Mouse (Mus musculus) hindbrain, embryonic 16.5 days (tissue): Measurements from ENCODE around the gene Gm17555. TPM values are rescaled to one million over a fixed set of nuclear protein-coding genes. Genes with fewer than 3 reads are reported as not detected.

Source experiments
- ATAC-seq: fragments of 200-750 bp; cut with Nextera tagmentation; 2 replicates; pipeline ENCODE4 v1.8.0; 2017; ENCODE audit warnings: moderate TSS enrichment, moderate library complexity
- H3K27ac ChIP-seq: fragments of 300-500 bp; sonication (generic); 2 replicates; pipeline ENCODE4 v1.5.1; 2014; ENCODE audit warnings: low read depth, mild to moderate bottlenecking, control low read depth, low read length, moderate library complexity
- H3K27me3 ChIP-seq: fragments of 300-500 bp; sonication (generic); replicated peaks from 2 replicates; pipeline ENCODE4 v1.6.1; 2014; ENCODE audit warnings: low read length; ENCODE audit not compliant: control insufficient read depth, insufficient read depth
- H3K36me3 ChIP-seq: fragments of 300-500 bp; sonication (generic); 2 replicates; pipeline ENCODE4 v1.6.1; 2014; ENCODE audit warnings: mild to moderate bottlenecking, low read length, moderate library complexity, mixed read lengths; ENCODE audit not compliant: control insufficient read depth, insufficient read depth
- H3K4me1 ChIP-seq: fragments of 300-500 bp; sonication (generic); 2 replicates; pipeline ENCODE4 v1.6.1; 2014; ENCODE audit warnings: low read depth, low read length; ENCODE audit not compliant: control insufficient read depth, insufficient read depth
- H3K4me2 ChIP-seq: fragments of 300-500 bp; sonication (generic); 2 replicates; pipeline ENCODE4 v1.6.1; 2014; ENCODE audit warnings: mild to moderate bottlenecking, low read length, control low read depth, moderate library complexity
- H3K4me3 ChIP-seq: fragments of 300-500 bp; sonication (generic); 2 replicates; pipeline ENCODE4 v1.5.1; 2014; ENCODE audit warnings: mild to moderate bottlenecking, low read length, control low read depth, moderate library complexity
- H3K9ac ChIP-seq: fragments of 300-500 bp; sonication (generic); 2 replicates; pipeline ENCODE4 v1.6.1; 2014; ENCODE audit warnings: low read depth, mild to moderate bottlenecking, control low read depth, low read length, moderate library complexity
- H3K9me3 ChIP-seq: fragments of 300-500 bp; sonication (generic); 2 replicates; pipeline ENCODE4 v1.6.1; 2014; ENCODE audit warnings: mild to moderate bottlenecking, low read length, moderate library complexity; ENCODE audit not compliant: control insufficient read depth
- WGBS: fragments of 180-500 bp; shearing (Covaris S2); extraction: QIAGEN DNeasy Blood & Tissue Kit; methylation state at CpG from one replicate; pipeline ENCODE4 v1.1.7; 2014; 5-methylcytosine and 5-hydroxymethylcytosine counted together
- polyA plus RNA-seq: library from polyadenylated mRNA; unstranded; fragments of >200 nt; fragmentation: Nextera tagmentation; extraction: Ambion mirVana; gene quantifications from 2 replicates; pipeline ENCODE4 v1.2.1, GENCODE M21; 2015

The Gm17555 gene
- polyA plus RNA-seq, 1 experiment from 2014 or later, result not detected

GRCm38 (mm10) chr2:126211011-126211680 is 3.8 kb upstream of the Gm17555 start:
- Histone ChIP-seq H3K4me3 (no peak overlapping the region), H3K27ac (no peak overlapping the region), H3K9ac (no peak overlapping the region), H3K36me3 (no peaks in the 10 kb centered on the region), H3K9me3 (no peaks in the 10 kb centered on the region; the same call in 1 of the 2 replicates), H3K27me3 (no peaks in the 10 kb centered on the region), H3K4me2 (no peak overlapping the region), H3K4me1 (no peaks in the 10 kb centered on the region)
- 85% methylated on average over 6 of the region's 6 CpGs for WGBS
- no peak for ATAC-seq

GRCm38 (mm10) chr2:126227581-126227980 is 12.7 kb downstream of the Gm17555 start:
- Histone ChIP-seq H3K9me3 (no peaks in the 10 kb centered on the region), H3K9ac (no peak overlapping the region), H3K4me3 (no peak overlapping the region), H3K4me1 (no peaks in the 10 kb centered on the region), H3K4me2 (no peak overlapping the region), H3K27ac (no peak overlapping the region), H3K27me3 (no peaks in the 10 kb centered on the region), H3K36me3 (no peaks in the 10 kb centered on the region)
- ATAC-seq, result no peak
- WGBS, result 64% methylated on average over 4 of the region's 4 CpGs

- Histone ChIP-seq H3K27ac (no peak overlapping the region), H3K27me3 (no peaks in the 10 kb centered on the region), H3K36me3 (no peaks in the 10 kb centered on the region), H3K4me1 (no peaks in the 10 kb centered on the region), H3K4me3 (no peak overlapping the region), H3K9me3 (no peaks in the 10 kb centered on the region), H3K4me2 (no peak overlapping the region), H3K9ac (no peak overlapping the region)
- 79% methylated on average over 1 of the region's 1 CpGs for WGBS
- ATAC-seq, result no peak
Observed at GRCm38 (mm10) chr2:126231731-126232130, 16.8 kb downstream of the Gm17555 start.

- 90% methylated on average over 4 of the region's 4 CpGs for WGBS
Observed at GRCm38 (mm10) chr2:126236905-126237304, 22.0 kb downstream of the Gm17555 start.

GRCm38 (mm10) chr2:126245446-126245845 is 30.5 kb downstream of the Gm17555 start:
- Histone ChIP-seq H3K4me3 (no peak overlapping the region), H3K27ac (no peak overlapping the region), H3K4me2 (no peak overlapping the region), H3K9ac (no peak overlapping the region), H3K9me3 (no peaks in the 10 kb centered on the region), H3K36me3 (no peaks in the 10 kb centered on the region), H3K27me3 (no peaks in the 10 kb centered on the region), H3K4me1 (no peaks in the 10 kb centered on the region)
- no peak for ATAC-seq
- 41% methylated on average over 2 of the region's 2 CpGs for WGBS

More at GRCm38 (mm10) chr2:126236905-126237304, 22.0 kb downstream of the Gm17555 start:
- no peak for ATAC-seq
- Histone ChIP-seq H3K9ac (no peak overlapping the region), H3K9me3 (no peaks in the 10 kb centered on the region), H3K27ac (no peak overlapping the region), H3K36me3 (no peaks in the 10 kb centered on the region), H3K4me2 (no peak overlapping the region), H3K4me1 (no peaks in the 10 kb centered on the region), H3K4me3 (no peak overlapping the region), H3K27me3 (no peaks in the 10 kb centered on the region)

GRCm38 (mm10) chr2:126248536-126248935 is 33.6 kb downstream of the Gm17555 start:
- H3K9ac ChIP-seq, result no peak overlapping the region
- ATAC-seq, result no peak
- H3K9me3 ChIP-seq, result no peaks in the 10 kb centered on the region
- H3K4me1 ChIP-seq, result no peaks in the 10 kb centered on the region
- no peaks in the 10 kb centered on the region for H3K27me3 ChIP-seq
- WGBS, result 99% methylated on average over 2 of the region's 2 CpGs
- H3K36me3 ChIP-seq, result no peaks in the 10 kb centered on the region
- no peak overlapping the region for H3K4me3 ChIP-seq
- no peak overlapping the region for H3K4me2 ChIP-seq
- no peak overlapping the region for H3K27ac ChIP-seq

- Histone ChIP-seq H3K4me2 (no peak overlapping the region), H3K27me3 (no peaks in the 10 kb centered on the region), H3K36me3 (no peaks in the 10 kb centered on the region), H3K27ac (no peak overlapping the region), H3K4me3 (no peak overlapping the region), H3K9ac (no peak overlapping the region), H3K9me3 (no peaks in the 10 kb centered on the region), H3K4me1 (no peaks in the 10 kb centered on the region)
- no peak for ATAC-seq
Observed at GRCm38 (mm10) chr2:126252211-126252610, 37.3 kb downstream of the Gm17555 start.

Other genes starting within 250 kb of the Gm17555 start
- gene Fgf7, start 180.4 kb upstream of the Gm17555 start, polyA plus RNA-seq, result 0.69 and 0.75 TPM in 2 replicates
- not detected in 2 replicates for gene Fam227b, start 63.1 kb upstream of the Gm17555 start, polyA plus RNA-seq
- 18.3 and 18.4 TPM in 2 replicates for gene Dtwd1, start 63.0 kb upstream of the Gm17555 start, polyA plus RNA-seq